Mouse (Mus musculus) liver, embryonic 11.5 days (tissue): ENCODE results near the gene Gm16181. TPM values are rescaled to one million over a fixed set of nuclear protein-coding genes. Genes with fewer than 3 reads are reported as not detected.
A peak's percentile ranks its signal among the peaks of the same experiment; 100 is the strongest.

Source experiments
- ATAC-seq: fragments of 200-750 bp; cut with Nextera tagmentation; replicated peaks from 2 replicates; pipeline ENCODE4 v1.8.0; 2017; ENCODE audit warnings: moderate number of reproducible peaks, mild to moderate bottlenecking, moderate TSS enrichment, moderate library complexity; ENCODE audit not compliant: low FRiP score
- DNase-seq: peaks from one replicate; pipeline ENCODE4 v3.0.0-alpha.2; 2017; ENCODE audit warnings: low spot score
- H3K27ac ChIP-seq: fragments of 300-500 bp; sonication (generic); 2 replicates; pipeline ENCODE4 v1.5.1; 2014; ENCODE audit warnings: mild to moderate bottlenecking, low read depth, low read length, control low read depth
- H3K27me3 ChIP-seq: fragments of 300-500 bp; sonication (generic); replicated peaks from 2 replicates; pipeline ENCODE4 v1.6.1; 2014; ENCODE audit warnings: low read length, mixed read lengths; ENCODE audit not compliant: control insufficient read depth, insufficient read depth
- H3K36me3 ChIP-seq: fragments of 300-500 bp; sonication (generic); 2 replicates; pipeline ENCODE4 v1.6.1; 2014; ENCODE audit warnings: mild to moderate bottlenecking, low read length, moderate library complexity, mixed read lengths; ENCODE audit not compliant: control insufficient read depth, insufficient read depth
- H3K4me1 ChIP-seq: fragments of 300-500 bp; sonication (generic); replicated peaks from 2 replicates; pipeline ENCODE4 v1.6.1; 2014; ENCODE audit warnings: low read length, mixed read lengths; ENCODE audit not compliant: control insufficient read depth, insufficient read depth
- H3K4me2 ChIP-seq: fragments of 300-500 bp; sonication (generic); 2 replicates; pipeline ENCODE4 v1.6.1; 2014; ENCODE audit warnings: mild to moderate bottlenecking, control low read depth, moderate library complexity
- H3K4me3 ChIP-seq: fragments of 300-500 bp; sonication (generic); 2 replicates; pipeline ENCODE4 v1.5.1; 2014; ENCODE audit warnings: low read depth, low read length, control low read depth
- H3K9ac ChIP-seq: fragments of 300-500 bp; sonication (generic); 2 replicates; pipeline ENCODE4 v1.6.1; 2014; ENCODE audit warnings: low read depth, low read length, control low read depth
- H3K9me3 ChIP-seq: fragments of 300-500 bp; sonication (generic); 2 replicates; pipeline ENCODE4 v1.6.1; 2016; ENCODE audit warnings: low read length, inconsistent platforms, mixed read lengths; ENCODE audit not compliant: control insufficient read depth
- WGBS: fragments of 180-500 bp; shearing (Covaris S2); extraction: QIAGEN DNeasy Blood & Tissue Kit; methylation state at CpG from one replicate; pipeline ENCODE4 v1.1.7; 2014; 5-methylcytosine and 5-hydroxymethylcytosine counted together
- polyA plus RNA-seq: library from polyadenylated mRNA; unstranded; fragments of >200 nt; fragmentation: Nextera tagmentation; extraction: Ambion mirVana; gene quantifications from 2 replicates; pipeline ENCODE4 v1.2.1, GENCODE M21; 2014

Gene Gm16181
- polyA plus RNA-seq, 1 experiment from 2014 or later = not detected

DNA sequence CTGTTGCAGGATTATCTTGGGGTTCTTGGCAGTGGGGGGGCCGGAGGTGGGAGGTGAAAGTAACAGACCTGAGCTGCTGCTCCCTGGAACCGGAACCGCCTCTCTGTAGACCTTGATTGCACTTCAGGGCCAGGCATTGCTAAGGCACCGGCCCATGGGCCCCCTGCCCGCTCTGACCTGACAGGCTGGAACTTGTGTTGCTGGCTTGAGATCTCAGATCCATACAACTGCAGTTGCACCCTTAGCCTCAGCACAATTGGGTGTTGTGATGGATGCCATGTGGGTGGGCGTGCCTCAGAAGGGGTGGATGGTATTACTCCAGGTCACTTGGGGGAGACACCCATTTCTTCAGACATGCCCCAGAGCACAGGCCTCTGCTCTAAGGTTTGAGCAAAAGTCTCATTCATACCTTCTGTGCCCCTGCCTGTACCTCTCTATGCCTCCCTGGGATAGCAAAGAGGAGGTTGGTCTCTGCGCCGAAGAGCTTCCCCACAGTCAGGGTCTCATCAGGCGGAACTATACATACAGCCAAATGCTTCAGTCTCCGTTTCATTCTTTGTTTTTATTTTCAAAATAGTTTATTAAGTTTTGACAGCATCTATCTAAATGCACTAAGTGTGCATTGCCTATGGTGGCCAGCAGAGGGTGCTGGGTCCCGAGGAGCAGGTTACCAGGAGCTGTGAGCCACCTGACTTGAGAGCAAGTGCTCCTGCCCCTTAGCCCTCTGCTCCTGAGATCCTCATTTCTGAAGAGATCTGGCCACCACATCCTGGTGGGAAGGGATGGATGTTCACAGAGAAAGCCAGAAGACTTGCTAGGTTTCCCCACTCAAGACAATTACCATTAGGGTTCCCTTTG, 33.8 kb downstream of the Gm16181 start:
- H3K4me2 ChIP-seq = no peak overlapping the region
- H3K9me3 ChIP-seq = no peaks in the 10 kb centered on the region
- no peaks in the 10 kb centered on the region for H3K27me3 ChIP-seq
- ATAC-seq (peak; percentile 53), DNase-seq (no peak)
- H3K4me1 ChIP-seq = 0 out of 2 replicates have a peak, but pooled peaks cover 2% of the 10 kb centered on the region
- H3K4me3 ChIP-seq = no peak overlapping the region
- no peak overlapping the region; the same call in 1 of the 2 replicates for H3K27ac ChIP-seq
- H3K9ac ChIP-seq = no peak overlapping the region
- 59% methylated on average over 11 of the region's 11 CpGs for WGBS
- H3K36me3 ChIP-seq = peaks cover 41% of the 10 kb centered on the region

GRCm38 (mm10) chr17:35255301-35255700, 34.7 kb downstream of the Gm16181 start:
- ATAC-seq = no peak
- WGBS = 59% methylated on average over 3 of the region's 3 CpGs
- Histone ChIP-seq H3K4me3 (no peak overlapping the region), H3K4me1 (0 out of 2 replicates have a peak, but pooled peaks cover 2% of the 10 kb centered on the region), H3K27me3 (no peaks in the 10 kb centered on the region), H3K4me2 (no peak overlapping the region), H3K9ac (no peak overlapping the region), H3K36me3 (peaks cover 33% of the 10 kb centered on the region), H3K9me3 (no peaks in the 10 kb centered on the region), H3K27ac (no peak overlapping the region)
- no peak for DNase-seq

GRCm38 (mm10) chr17:35255704-35256103, 35.1 kb downstream of the Gm16181 start:
- H3K4me1 ChIP-seq = 0 out of 2 replicates have a peak, but pooled peaks cover 2% of the 10 kb centered on the region
- ATAC-seq (no peak), DNase-seq (no peak)
- no peaks in the 10 kb centered on the region for H3K9me3 ChIP-seq
- H3K9ac ChIP-seq = no peak overlapping the region
- H3K4me3 ChIP-seq = no peak overlapping the region
- H3K27me3 ChIP-seq = no peaks in the 10 kb centered on the region
- WGBS = 52% methylated on average over 4 of the region's 4 CpGs
- H3K36me3 ChIP-seq = peaks cover 29% of the 10 kb centered on the region
- no peak overlapping the region for H3K27ac ChIP-seq
- H3K4me2 ChIP-seq = no peak overlapping the region

GRCm38 (mm10) chr17:35257378-35257777, 36.7 kb downstream of the Gm16181 start:
- Histone ChIP-seq H3K36me3 (peaks cover 15% of the 10 kb centered on the region), H3K4me1 (0 out of 2 replicates have a peak, but pooled peaks cover 2% of the 10 kb centered on the region), H3K27me3 (no peaks in the 10 kb centered on the region; the same call in 1 of the 2 replicates), H3K4me2 (peak overlapping the region; percentile 78), H3K9ac (no peak overlapping the region), H3K4me3 (no peak overlapping the region), H3K27ac (no peak overlapping the region), H3K9me3 (no peaks in the 10 kb centered on the region)
- ATAC-seq (no peak), DNase-seq (no peak)
- WGBS = 44% methylated on average over 1 of the region's 1 CpGs

DNA sequence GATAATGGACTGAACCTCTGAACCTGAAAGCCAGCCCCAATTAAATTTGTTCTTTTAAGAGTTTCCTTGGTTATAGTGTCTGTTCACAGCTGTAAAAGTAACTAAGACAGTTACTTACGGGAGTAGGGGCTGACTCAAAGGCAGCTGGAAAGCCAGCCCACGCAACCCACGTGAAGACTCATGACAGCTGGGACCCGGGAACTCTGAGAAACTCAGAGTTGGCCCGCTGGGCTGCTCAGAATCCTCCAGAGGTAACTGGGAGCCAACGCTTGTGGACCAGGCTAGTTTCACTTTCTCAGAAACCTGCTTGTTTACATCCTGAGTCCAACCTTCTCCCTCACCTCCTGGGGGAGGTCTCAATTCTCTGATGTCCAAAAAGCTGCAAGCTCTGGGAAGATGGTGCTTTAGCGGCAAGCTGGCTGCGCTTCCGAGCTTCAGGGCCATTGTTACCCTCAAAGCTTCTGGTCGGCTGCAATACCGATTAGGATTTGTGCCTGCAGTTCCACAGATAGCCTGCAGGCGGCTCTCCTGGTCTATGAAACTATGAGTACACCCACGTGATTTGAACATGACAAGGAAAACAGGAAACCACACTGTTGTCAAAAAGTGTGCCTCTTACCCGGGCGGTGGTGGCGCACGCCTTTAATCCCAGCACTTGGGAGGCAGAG, 37.3 kb downstream of the Gm16181 start:
- DNase-seq (peak; percentile 82), ATAC-seq (peak; percentile 32; the same call in 1 of the 2 replicates)
- Histone ChIP-seq H3K4me1 (0 out of 2 replicates have a peak, but pooled peaks cover 2% of the 10 kb centered on the region), H3K27me3 (no peaks in the 10 kb centered on the region; the same call in 1 of the 2 replicates), H3K9me3 (no peaks in the 10 kb centered on the region), H3K9ac (peak overlapping the region; percentile 58), H3K4me2 (peak overlapping the region; percentile 78), H3K27ac (peak overlapping the region; percentile 45; the same call in 1 of the 2 replicates), H3K36me3 (peaks cover 9% of the 10 kb centered on the region), H3K4me3 (peak overlapping the region; percentile 46)
- WGBS = 14% methylated on average over 17 of the region's 17 CpGs

GRCm38 (mm10) chr17:35258492-35259478, 38.2 kb downstream of the Gm16181 start:
- Histone ChIP-seq H3K4me1 (0 out of 2 replicates have a peak, but pooled peaks cover 2% of the 10 kb centered on the region), H3K9me3 (no peaks in the 10 kb centered on the region), H3K4me2 (peak overlapping the region; percentile 24; the same call in 1 of the 2 replicates), H3K27me3 (no peaks in the 10 kb centered on the region; the same call in 1 of the 2 replicates), H3K36me3 (peaks cover under 1% of the 10 kb centered on the region), H3K4me3 (no peak overlapping the region), H3K27ac (no peak overlapping the region), H3K9ac (no peak overlapping the region)
- DNase-seq (no peak), ATAC-seq (no peak)
- 37% methylated on average over 13 of the region's 14 CpGs for WGBS

GRCm38 (mm10) chr17:35259621-35260020, 39.0 kb downstream of the Gm16181 start:
- ATAC-seq = no peak
- no peaks in the 10 kb centered on the region; the same call in 1 of the 2 replicates for H3K27me3 ChIP-seq
- H3K27ac ChIP-seq = no peak overlapping the region

More at GRCm38 (mm10) chr17:35259621-35260020, 39.0 kb downstream of the Gm16181 start:
- 84% methylated on average over 4 of the region's 4 CpGs for WGBS
- H3K9me3 ChIP-seq = no peaks in the 10 kb centered on the region
- no peaks in the 10 kb centered on the region for H3K36me3 ChIP-seq
- no peak overlapping the region for H3K4me2 ChIP-seq
- no peak for DNase-seq
- H3K9ac ChIP-seq = no peak overlapping the region
- no peak overlapping the region for H3K4me3 ChIP-seq
- H3K4me1 ChIP-seq = 0 out of 2 replicates have a peak, but pooled peaks cover 2% of the 10 kb centered on the region
